Mouse (Mus musculus) kidney, postnatal 36 days (tissue): ENCODE measurements around the gene Kcnk4.

Source experiments
- DNase-seq, 2 experiments: peaks; one replicate each; pipeline ENCODE4 v3.0.0; 2021 to 2022; ENCODE audit warnings: mixed read lengths in 2 of 2

Kcnk4 gene

GRCm38 (mm10) chr19:6968491-6969271 is 34.4 kb upstream of the Kcnk4 start:
- DNase-seq: peak; percentile 48 to 81

- no peak for DNase-seq
These were observed 22.1 kb upstream of the Kcnk4 start for GRCm38 (mm10) chr19:6956461-6956860.

- no peak for DNase-seq
These were observed 21.1 kb upstream of the Kcnk4 start for GRCm38 (mm10) chr19:6955424-6955823.

GRCm38 (mm10) chr19:6954046-6954445 is 19.7 kb upstream of the Kcnk4 start:
- DNase-seq: peak; percentile 69 to 86

GRCm38 (mm10) chr19:6952712-6953037 is 18.4 kb upstream of the Kcnk4 start:
- peak; percentile 75 to 77 for DNase-seq

GRCm38 (mm10) chr19:6951994-6952711 is 17.8 kb upstream of the Kcnk4 start:
- DNase-seq: peak; percentile 92 to 93

GRCm38 (mm10) chr19:6951381-6951968 is 17.2 kb upstream of the Kcnk4 start:
- DNase-seq: peak; percentile 96 to 97

GRCm38 (mm10) chr19:6950613-6951153 is 16.4 kb upstream of the Kcnk4 start:
- peak; percentile 63 to 66 for DNase-seq

GRCm38 (mm10) chr19:6949951-6950350 is 15.6 kb upstream of the Kcnk4 start:
- DNase-seq: no peak

- no peak for DNase-seq
These were observed 15.2 kb upstream of the Kcnk4 start for GRCm38 (mm10) chr19:6949532-6949931.

GRCm38 (mm10) chr19:6948186-6948585 is 13.9 kb upstream of the Kcnk4 start:
- no peak for DNase-seq

GRCm38 (mm10) chr19:6947742-6948141 is 13.4 kb upstream of the Kcnk4 start:
- DNase-seq: no peak

- DNase-seq: no peak
These were observed 9.4 kb upstream of the Kcnk4 start for GRCm38 (mm10) chr19:6943709-6944108.

GRCm38 (mm10) chr19:6942764-6943163 is 8.4 kb upstream of the Kcnk4 start:
- DNase-seq: no peak

- peak; percentile 98 to 99 for DNase-seq
These were observed 8.0 kb upstream of the Kcnk4 start, which contains the start of gene Gpr137 for GRCm38 (mm10) chr19:6942249-6942691. TSS of gene Gpr137 (minus strand) at chr19:6942480.

- DNase-seq: peak; percentile 94 to 97
These were observed 7.3 kb upstream of the Kcnk4 start, which contains the start of gene Bad for GRCm38 (mm10) chr19:6941372-6942248. TSS of gene Bad (plus strand) at chr19:6941861.

GRCm38 (mm10) chr19:6940396-6941351 is 6.4 kb upstream of the Kcnk4 start:
- peak in 1 of 2 experiments; percentile 24 for DNase-seq

- no peak for DNase-seq
These were observed 5.0 kb upstream of the Kcnk4 start for GRCm38 (mm10) chr19:6939106-6940002.

- DNase-seq: no peak
These were observed 3.5 kb upstream of the Kcnk4 start for GRCm38 (mm10) chr19:6937541-6938465.
